Mouse (Mus musculus): ENCODE results near the gene Neurog1. TPM values are rescaled to one million over a fixed set of nuclear protein-coding genes. Genes with fewer than 3 reads are reported as not detected.

The Neurog1 gene
- polyA plus RNA-seq (2014; fragmentation: Illumina TruSeq; extraction: RNeasy Lipid Tissue Mini Kit (QIAGEN cat#74804); ENCODE audit: low read depth, low replicate concordance) = not detected

GRCm38 (mm10) chr13:56251924-56252619 is at the start of gene Neurog1:
Gene Neurog1 (minus strand): TSS chr13:56252163.

GRCm38 (mm10) chr13:56295943-56296658 is 44.1 kb upstream of the Neurog1 start, which contains the start of gene Cxcl14:
Gene Cxcl14 (minus strand): TSS chr13:56296551.

Other genes with a start within 250 kb of the Neurog1 start
- gene H2afy, start 115.8 kb downstream of the Neurog1 start, polyA plus RNA-seq (2014; fragmentation: Illumina TruSeq; extraction: RNeasy Lipid Tissue Mini Kit (QIAGEN cat#74804); ENCODE audit: low read depth, low replicate concordance) = 97.7 TPM
- gene Tifab, start 73.3 kb downstream of the Neurog1 start, polyA plus RNA-seq (2014; fragmentation: Illumina TruSeq; extraction: RNeasy Lipid Tissue Mini Kit (QIAGEN cat#74804); ENCODE audit: low read depth, low replicate concordance) = 4.7 TPM
- 16.6 TPM for gene Cxcl14, start 44.4 kb upstream of the Neurog1 start, polyA plus RNA-seq (2014; fragmentation: Illumina TruSeq; extraction: RNeasy Lipid Tissue Mini Kit (QIAGEN cat#74804); ENCODE audit: low read depth, low replicate concordance)
- 0.27 TPM for gene Gm3045, start 174.4 kb upstream of the Neurog1 start, polyA plus RNA-seq (2014; fragmentation: Illumina TruSeq; extraction: RNeasy Lipid Tissue Mini Kit (QIAGEN cat#74804); ENCODE audit: low read depth, low replicate concordance)
- 2.3 TPM for gene Slc25a48, start 186.2 kb upstream of the Neurog1 start, polyA plus RNA-seq (2014; fragmentation: Illumina TruSeq; extraction: RNeasy Lipid Tissue Mini Kit (QIAGEN cat#74804); ENCODE audit: low read depth, low replicate concordance)
- not detected for gene Il9, start 230.1 kb upstream of the Neurog1 start, polyA plus RNA-seq (2014; fragmentation: Illumina TruSeq; extraction: RNeasy Lipid Tissue Mini Kit (QIAGEN cat#74804); ENCODE audit: low read depth, low replicate concordance)

Data from adipose tissue, adult 10 weeks (tissue).